Mouse (Mus musculus): ENCODE measurements around the gene Krba1.

DNA sequence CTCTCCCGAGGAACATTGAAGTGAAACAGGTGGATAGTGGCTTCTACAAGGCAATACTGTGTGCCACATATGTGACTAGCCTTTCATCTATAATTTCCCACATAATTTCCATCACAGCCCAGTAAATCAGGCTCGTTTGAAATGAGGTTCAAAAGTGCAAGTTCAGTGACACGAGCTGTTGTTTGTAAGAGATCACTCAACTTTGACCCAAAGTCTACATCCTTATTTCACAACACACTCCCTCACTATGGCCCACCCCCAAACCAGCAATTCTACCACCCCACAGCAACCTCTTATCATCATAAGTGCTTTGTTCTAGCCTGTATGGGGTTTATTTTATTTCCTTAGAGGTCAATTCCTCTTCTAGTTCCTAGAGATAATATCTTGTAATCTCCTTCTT lies 7.2 kb upstream of the Krba1 start:
- TF ChIP-seq CTCF (IDR thresholded peaks at IDR 0.05; ENCODE audit: control insufficient read depth, insufficient read depth, insufficient read length): no peak
- TF ChIP-seq MAX (IDR thresholded peaks at IDR 0.05): no peak
- TF ChIP-seq USF1 (IDR thresholded peaks at IDR 0.05; ENCODE audit: low read depth): no peak
- TF ChIP-seq CEBPB (IDR thresholded peaks at IDR 0.05; ENCODE audit: low read depth): no peak
- no peak for TF ChIP-seq MYOG (IDR thresholded peaks at IDR 0.05; ENCODE audit: control insufficient read depth, extremely low read depth, insufficient read length)
- no peak for TF ChIP-seq FOSL1 (IDR thresholded peaks at IDR 0.05; ENCODE audit: insufficient read depth, low read length, poor library complexity, severe bottlenecking)
- no peak for TF ChIP-seq MYOD1 (IDR thresholded peaks at IDR 0.05; ENCODE audit: control insufficient read depth, insufficient read length, low read depth)
